Mouse (Mus musculus) midbrain, embryonic 10.5 days (tissue): ENCODE data around the gene Ubxn6. TPM values are rescaled to one million over a fixed set of nuclear protein-coding genes. Genes with fewer than 3 reads are reported as not detected.
"Not testable (repeated sequence)": the region's sequence is repeated elsewhere in the genome, so short reads cannot be mapped to it uniquely, and the experiment has no call there.

Experiments
- DNase-seq: peaks from one replicate; pipeline ENCODE4 v3.0.0-alpha.2; 2017; ENCODE audit warnings: low spot score
- H3K27ac ChIP-seq: fragments of 300-500 bp; sonication (generic); replicated peaks from 2 replicates; pipeline ENCODE4 v1.5.1; 2016; ENCODE audit warnings: mild to moderate bottlenecking
- H3K27me3 ChIP-seq: fragments of 300-500 bp; sonication (generic); 2 replicates; pipeline ENCODE4 v1.6.1; 2016; ENCODE audit warnings: low read depth, mild to moderate bottlenecking; ENCODE audit not compliant: poor library complexity, severe bottlenecking
- H3K36me3 ChIP-seq: fragments of 300-500 bp; sonication (generic); 2 replicates; pipeline ENCODE4 v1.6.1; 2016; ENCODE audit warnings: mild to moderate bottlenecking, moderate library complexity
- H3K4me1 ChIP-seq: fragments of 300-500 bp; sonication (generic); 2 replicates; pipeline ENCODE4 v1.6.1; 2016
- H3K4me3 ChIP-seq: fragments of 300-500 bp; sonication (generic); 2 replicates; pipeline ENCODE4 v1.5.1; 2016; ENCODE audit warnings: mild to moderate bottlenecking, moderate library complexity
- H3K9me3 ChIP-seq: fragments of 300-500 bp; sonication (generic); replicated peaks from 2 replicates; pipeline ENCODE4 v1.6.1; 2016; ENCODE audit warnings: mild to moderate bottlenecking
- WGBS: fragments of 180-500 bp; shearing (Covaris S2); methylation state at CpG from one replicate; pipeline ENCODE4 v1.1.7; 2016; 5-methylcytosine and 5-hydroxymethylcytosine counted together
- polyA plus RNA-seq: library from polyadenylated mRNA; unstranded; fragments of >200 nt; fragmentation: Nextera tagmentation; extraction: Ambion mirVana; gene quantifications from 2 replicates; pipeline ENCODE4 v1.2.1, GENCODE M21; 2016

Gene Ubxn6
- polyA plus RNA-seq, 1 experiment from 2014 or later: 35.7 TPM

DNA sequence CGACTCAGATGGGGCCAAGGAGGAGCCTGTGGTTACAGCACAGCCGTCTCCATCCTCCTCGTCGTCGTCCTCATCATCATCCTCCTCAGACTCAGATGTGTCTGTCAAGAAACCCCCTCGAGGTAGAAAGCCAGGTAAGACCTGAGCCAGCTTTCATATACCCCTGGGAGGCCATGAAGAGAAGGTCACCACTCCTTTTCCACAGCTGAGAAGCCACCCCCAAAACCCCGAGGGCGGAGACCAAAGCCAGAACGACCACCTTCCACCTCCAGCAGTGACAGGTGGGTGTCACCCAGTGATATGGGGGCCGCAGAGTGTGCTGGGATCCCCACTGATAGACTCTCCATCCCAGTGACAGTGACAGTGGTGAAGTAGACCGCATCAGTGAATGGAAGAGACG, 22.1 kb upstream of the Ubxn6 start:
- peaks cover 92% of the 10 kb centered on the region for H3K36me3 ChIP-seq
- H3K27me3 ChIP-seq: no peaks in the 10 kb centered on the region
- no peak overlapping the region for H3K27ac ChIP-seq
- DNase-seq: no peak
- H3K9me3 ChIP-seq: no peaks in the 10 kb centered on the region
- 92% methylated on average over 12 of the region's 12 CpGs for WGBS
- no peak overlapping the region for H3K4me3 ChIP-seq
- H3K4me1 ChIP-seq: no peaks in the 10 kb centered on the region

DNA sequence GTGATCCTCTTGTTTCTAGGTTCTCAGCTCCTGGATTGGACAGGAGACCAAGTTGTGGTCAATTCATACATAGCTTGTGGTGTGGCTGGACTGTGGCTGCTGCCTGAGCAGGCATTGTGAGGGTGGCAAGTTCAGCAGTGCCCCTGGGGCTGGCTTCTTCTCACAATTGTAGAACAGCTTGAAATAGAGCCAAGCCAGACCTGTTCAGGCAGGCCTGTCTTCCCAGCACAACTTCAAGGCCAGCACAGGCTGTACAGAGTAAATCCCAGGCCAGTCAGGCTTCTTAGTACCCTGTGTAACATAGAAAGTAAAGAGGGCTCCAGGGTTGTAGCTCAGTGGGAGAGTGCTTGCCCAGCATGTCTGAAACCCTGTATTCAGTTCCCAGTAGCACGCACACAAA, 18.0 kb upstream of the Ubxn6 start:
- no peak for DNase-seq
- 91% methylated on average over 1 of the region's 1 CpGs for WGBS
- no peak overlapping the region for H3K27ac ChIP-seq
- H3K9me3 ChIP-seq: no peaks in the 10 kb centered on the region
- H3K27me3 ChIP-seq: no peaks in the 10 kb centered on the region
- H3K4me3 ChIP-seq: no peak overlapping the region
- no peaks in the 10 kb centered on the region for H3K4me1 ChIP-seq
- peaks cover 87% of the 10 kb centered on the region for H3K36me3 ChIP-seq

DNA sequence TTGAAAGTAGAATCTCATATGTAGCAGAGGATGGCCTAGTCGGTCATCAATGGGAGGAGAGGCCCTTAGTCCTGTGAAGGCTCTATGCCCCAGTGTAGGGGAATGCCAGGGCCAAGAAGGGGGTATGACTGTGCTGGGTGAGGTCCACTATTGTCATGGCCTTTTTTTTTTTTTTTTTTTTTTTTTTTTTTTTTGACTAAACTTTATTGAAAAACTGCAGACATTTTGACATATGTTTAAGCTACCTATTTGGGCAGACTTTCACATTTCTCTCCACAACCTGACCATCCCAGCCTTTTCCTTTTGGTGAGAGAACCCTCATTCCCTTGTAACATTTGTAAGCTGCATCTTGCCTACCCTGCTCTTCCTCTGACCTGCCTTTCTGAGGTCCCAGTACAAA, 17.5 kb upstream of the Ubxn6 start:
- no peak overlapping the region for H3K4me3 ChIP-seq
- WGBS: 93% methylated on average over 1 of the region's 1 CpGs
- no peak for DNase-seq
- H3K4me1 ChIP-seq: no peaks in the 10 kb centered on the region
- no peaks in the 10 kb centered on the region for H3K27me3 ChIP-seq
- peaks cover 87% of the 10 kb centered on the region for H3K36me3 ChIP-seq
- no peak overlapping the region for H3K27ac ChIP-seq
- H3K9me3 ChIP-seq: no peaks in the 10 kb centered on the region

DNA sequence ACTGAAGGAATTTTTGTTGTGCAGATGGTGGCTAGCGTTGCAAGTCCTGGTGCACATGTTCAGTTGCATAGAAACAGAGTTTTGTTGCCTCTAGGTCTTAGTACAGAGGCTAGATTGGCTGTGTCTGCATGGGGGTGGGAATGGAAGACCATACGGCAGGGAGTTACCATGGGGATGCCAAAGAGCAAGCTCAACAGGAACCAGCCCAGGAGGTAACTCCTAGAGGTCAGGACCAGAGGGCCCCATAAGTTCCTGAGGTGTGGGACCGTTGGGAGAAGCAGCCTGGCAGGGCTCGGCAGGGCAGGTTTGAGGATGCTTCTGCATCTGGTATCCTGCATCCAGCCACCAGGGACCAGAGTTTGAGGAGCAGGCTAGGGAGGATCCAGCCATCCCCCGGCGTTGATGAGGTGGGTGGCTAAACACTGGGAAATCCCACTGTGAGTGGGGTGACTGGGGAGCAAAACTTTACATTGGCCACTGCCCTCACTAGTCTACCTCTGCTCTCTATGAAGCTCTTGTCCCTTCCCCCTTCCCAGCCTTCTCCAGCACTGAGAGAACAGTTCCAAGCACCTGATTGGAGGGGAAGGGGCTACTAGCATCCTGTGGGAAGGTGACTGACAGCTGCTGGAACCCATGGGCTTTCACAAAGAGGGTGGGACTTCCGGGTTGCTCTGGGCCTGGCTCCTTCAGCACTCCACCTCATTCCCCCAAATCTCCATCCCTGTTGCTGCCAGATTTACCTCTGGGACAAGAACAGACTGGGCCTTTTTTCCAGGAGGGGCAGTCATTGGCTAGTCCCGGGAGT, 6.2 kb upstream of the Ubxn6 start:
- peak overlapping the region; percentile 95 for H3K4me3 ChIP-seq
- H3K9me3 ChIP-seq: no peaks in the 10 kb centered on the region
- 8% methylated on average over 8 of the region's 8 CpGs for WGBS
- H3K27ac ChIP-seq: peak overlapping the region; percentile 89
- H3K36me3 ChIP-seq: peaks cover 39% of the 10 kb centered on the region
- H3K27me3 ChIP-seq: no peaks in the 10 kb centered on the region
- H3K4me1 ChIP-seq: peaks cover 33% of the 10 kb centered on the region
- DNase-seq: peak; percentile 85

DNA sequence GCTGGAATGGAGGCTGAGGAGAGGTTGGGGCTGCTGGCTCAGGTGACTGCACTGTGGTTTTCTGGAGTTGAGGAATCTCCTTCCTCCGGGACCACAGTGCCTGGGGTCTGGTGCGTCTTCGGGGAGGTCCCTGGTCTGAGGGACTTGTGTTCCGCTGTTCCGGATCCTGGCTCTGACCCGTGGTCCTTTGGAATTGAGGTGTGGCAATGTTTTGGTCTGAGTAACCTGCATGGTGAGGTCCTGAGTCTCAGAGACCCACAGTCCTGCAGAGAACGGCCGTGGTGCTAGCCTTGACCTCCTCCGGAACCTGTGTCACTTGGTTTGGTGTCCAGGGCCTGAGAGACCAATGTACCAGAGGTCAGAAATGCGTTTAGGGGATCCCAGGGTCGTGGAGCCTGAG, 5.1 kb upstream of the Ubxn6 start:
- WGBS: 3% methylated on average over 11 of the region's 11 CpGs
- peaks cover 41% of the 10 kb centered on the region for H3K4me1 ChIP-seq
- no peaks in the 10 kb centered on the region for H3K9me3 ChIP-seq
- peak overlapping the region; percentile 95 for H3K4me3 ChIP-seq
- H3K27me3 ChIP-seq: no peaks in the 10 kb centered on the region
- DNase-seq: no peak
- peaks cover 28% of the 10 kb centered on the region for H3K36me3 ChIP-seq
- peak overlapping the region; percentile 89 for H3K27ac ChIP-seq

DNA sequence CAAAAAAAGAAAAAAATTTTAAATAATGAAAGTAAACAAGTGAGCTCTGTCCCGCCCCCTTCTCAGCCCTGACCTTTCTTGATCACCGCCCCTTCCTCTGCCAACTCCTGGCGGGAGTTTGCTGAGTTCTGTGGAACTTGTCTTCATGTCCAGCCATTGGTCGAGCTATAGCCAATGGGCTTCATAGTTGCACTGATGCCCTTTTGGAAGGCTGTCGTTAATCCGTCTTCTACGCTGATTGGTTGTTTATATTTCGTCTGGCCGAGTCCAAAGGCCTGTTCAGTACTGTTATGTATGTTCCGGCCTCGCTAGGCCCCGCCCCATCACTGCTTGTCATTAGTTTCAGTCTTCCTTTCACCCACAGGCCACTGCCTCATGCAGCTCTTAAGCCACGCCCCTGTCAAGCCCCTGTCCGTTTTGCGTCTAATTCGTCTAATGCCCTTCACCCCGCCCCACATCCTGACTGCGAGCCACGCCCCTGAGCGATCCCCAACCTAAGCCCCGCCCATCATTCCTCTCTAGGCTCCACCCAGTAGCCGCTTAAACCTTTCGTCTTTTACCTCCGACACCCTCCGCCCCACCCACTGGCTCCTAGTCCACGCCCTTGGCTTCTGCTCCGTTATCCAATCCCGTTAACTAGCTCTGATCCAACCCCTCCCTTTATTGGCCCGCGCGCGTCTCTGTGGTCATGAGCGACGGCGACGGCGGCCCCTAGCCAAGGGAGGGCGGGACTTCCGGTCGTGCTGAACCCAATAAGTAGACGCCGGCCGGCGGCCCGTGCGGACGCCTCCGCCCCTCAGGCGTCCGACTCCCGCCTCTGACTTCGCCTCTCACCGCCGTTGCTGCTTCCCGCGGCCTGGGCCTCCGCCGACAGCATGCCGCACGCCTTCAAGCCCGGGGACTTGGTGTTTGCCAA, 4.3 kb upstream of the Ubxn6 start, which contains the start of gene Hdgfl2:
TSS of gene Hdgfl2 (plus strand) at position 755 of the 916 bp plus-strand sequence.
- Histone ChIP-seq H3K36me3 (peaks cover 20% of the 10 kb centered on the region), H3K4me3 (peak within 1 kb of the TSS; percentile 95), H3K27me3 (no peaks in the 10 kb centered on the region), H3K27ac (peak within 1 kb of the TSS; percentile 89), H3K4me1 (peaks cover 47% of the 10 kb centered on the region), H3K9me3 (no peaks in the 10 kb centered on the region)
- DNase-seq: peak; percentile 100
- under 1% methylated on average over 61 of the region's 61 CpGs for WGBS

DNA sequence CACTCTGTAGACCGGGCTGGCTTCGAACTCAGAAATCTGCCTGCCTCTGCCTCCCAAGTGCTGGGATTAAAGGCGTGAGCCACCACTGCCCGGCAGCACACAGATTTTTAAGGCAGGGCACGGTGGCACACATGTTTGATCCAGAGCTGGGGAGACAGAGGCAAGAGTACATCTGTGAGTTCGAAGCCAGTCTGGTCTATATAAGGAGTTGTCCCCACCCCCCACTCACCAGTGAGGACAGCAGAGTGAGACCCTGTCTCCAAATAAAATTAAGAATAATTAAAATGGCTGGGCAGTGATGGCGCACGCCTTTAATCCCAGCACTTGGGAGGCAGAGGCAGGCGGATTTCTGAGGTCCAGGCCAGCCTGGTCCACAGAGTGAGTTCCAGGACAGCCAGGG, 3.5 kb upstream of the Ubxn6 start:
- H3K27ac ChIP-seq: peak overlapping the region; percentile 68
- H3K4me1 ChIP-seq: peaks cover 54% of the 10 kb centered on the region

DNA sequence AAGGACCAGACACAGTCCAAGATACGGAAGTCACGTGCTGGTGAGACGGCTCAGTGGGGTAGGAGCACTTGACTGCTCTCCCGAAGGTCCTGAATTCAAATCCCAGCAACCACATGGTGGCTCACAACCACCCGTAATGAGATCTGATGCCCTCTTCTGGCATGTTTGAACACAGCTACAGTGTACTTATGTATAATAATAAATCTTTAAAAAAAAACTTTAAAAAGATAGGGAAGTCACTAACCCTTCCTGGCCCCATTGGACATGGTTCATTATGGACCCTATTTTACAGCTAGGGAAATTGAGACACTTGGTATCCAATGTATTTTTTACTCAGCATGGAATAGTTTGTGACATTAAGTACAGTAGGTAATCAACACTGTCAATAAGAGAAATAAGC, 2.7 kb upstream of the Ubxn6 start:
- Histone ChIP-seq H3K9me3 (no peaks in the 10 kb centered on the region), H3K4me1 (peaks cover 54% of the 10 kb centered on the region), H3K4me3 (no peak overlapping the region), H3K27me3 (no peaks in the 10 kb centered on the region), H3K36me3 (peaks cover 16% of the 10 kb centered on the region), H3K27ac (no peak overlapping the region)
- no peak for DNase-seq
- 93% methylated on average over 5 of the region's 5 CpGs for WGBS

More for the DNA sequence above, 3.5 kb upstream of the Ubxn6 start:
- WGBS: 65% methylated on average over 9 of the region's 9 CpGs
- peaks cover 16% of the 10 kb centered on the region for H3K36me3 ChIP-seq
- not testable (repeated sequence) for DNase-seq, H3K27me3 ChIP-seq, H3K9me3 ChIP-seq
- H3K4me3 ChIP-seq: peak overlapping the region; percentile 95

DNA sequence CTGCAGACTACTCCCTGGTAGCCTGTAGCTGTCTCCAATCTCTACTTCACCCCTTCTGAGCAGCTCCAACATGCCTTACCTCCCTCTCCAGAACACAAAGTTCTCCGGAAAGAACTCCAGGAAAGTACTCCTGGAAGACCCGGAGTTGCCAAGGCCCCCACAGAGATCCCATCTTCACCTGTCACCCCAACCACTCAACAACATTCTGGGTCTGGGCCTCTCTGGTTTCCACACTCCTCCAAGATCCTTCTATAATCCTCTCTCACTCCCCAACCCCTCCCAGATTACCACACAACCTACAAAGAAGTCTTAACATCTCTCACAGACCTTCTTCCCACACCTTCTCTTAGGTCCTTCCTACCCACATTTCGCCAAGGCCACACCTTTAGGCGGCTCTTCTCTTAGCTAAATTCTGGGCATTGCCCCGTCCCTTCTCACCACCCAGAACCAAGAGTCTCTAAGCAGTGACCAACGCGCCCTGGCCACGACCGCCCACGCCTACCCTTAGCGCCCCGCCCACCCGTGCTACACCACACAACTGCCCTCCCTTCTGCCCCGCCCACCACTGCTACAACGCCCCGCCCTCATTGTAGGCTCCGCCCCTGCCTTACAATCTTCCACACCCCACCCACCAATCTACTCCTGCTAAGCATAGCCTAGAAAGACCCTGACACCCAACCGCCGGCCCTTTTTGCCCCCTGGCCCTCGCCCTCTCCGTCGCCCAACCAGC, 566 bp downstream of the Ubxn6 start:
- Histone ChIP-seq H3K27ac (peak overlapping the region; percentile 89), H3K4me1 (peaks cover 27% of the 10 kb centered on the region), H3K27me3 (no peaks in the 10 kb centered on the region), H3K9me3 (no peaks in the 10 kb centered on the region), H3K4me3 (peak overlapping the region; percentile 68), H3K36me3 (peaks cover 41% of the 10 kb centered on the region)
- WGBS: 8% methylated on average over 22 of the region's 22 CpGs
- DNase-seq: peak; percentile 87

DNA sequence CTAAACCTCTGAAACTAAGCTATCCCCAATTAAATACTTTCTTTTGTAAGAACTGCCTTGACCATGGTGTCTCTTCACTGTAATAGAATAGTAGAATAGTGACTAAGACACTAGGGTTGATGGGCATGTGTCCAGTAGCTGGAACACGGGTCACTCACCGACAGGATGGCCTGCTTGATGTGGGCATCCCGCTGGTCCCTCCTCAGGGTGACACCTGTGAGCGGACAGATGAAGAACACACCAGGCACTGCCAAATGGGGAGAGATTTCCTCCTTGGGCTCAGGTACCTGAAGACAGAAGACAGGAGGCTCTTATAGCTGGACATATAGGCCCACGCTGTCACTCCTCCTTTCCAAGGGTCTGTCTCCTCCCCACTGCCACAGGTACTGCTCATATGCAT, 2.6 kb downstream of the Ubxn6 start:
- Histone ChIP-seq H3K27me3 (no peaks in the 10 kb centered on the region), H3K27ac (no peak overlapping the region), H3K9me3 (no peaks in the 10 kb centered on the region), H3K36me3 (peaks cover 62% of the 10 kb centered on the region), H3K4me3 (no peak overlapping the region), H3K4me1 (peaks cover 22% of the 10 kb centered on the region)
- DNase-seq: no peak
- WGBS: 93% methylated on average over 5 of the region's 5 CpGs

DNA sequence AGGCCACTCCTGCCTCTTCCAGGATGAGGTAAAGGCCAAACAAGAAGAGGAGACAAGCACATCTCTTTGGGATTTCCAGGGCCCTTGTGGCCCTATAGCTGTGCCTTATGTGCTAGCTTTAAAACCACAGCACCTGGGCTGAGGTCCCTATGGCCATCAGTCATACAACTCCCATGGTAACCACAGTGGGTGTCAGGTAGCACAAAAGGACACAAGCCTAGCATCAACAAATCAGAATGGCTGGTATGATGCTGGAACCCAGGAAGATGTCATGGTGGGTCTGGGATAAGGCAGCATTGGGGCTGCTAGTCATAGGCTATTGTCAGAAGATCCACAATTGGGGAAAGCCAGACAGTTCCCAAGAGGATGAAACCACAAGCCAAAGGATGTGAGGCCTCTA, 3.7 kb downstream of the Ubxn6 start:
- H3K27me3 ChIP-seq: no peaks in the 10 kb centered on the region
- no peak overlapping the region for H3K4me3 ChIP-seq
- DNase-seq: no peak
- H3K27ac ChIP-seq: no peak overlapping the region
- peaks cover 22% of the 10 kb centered on the region for H3K4me1 ChIP-seq
- H3K36me3 ChIP-seq: peaks cover 73% of the 10 kb centered on the region
- no peaks in the 10 kb centered on the region for H3K9me3 ChIP-seq

DNA sequence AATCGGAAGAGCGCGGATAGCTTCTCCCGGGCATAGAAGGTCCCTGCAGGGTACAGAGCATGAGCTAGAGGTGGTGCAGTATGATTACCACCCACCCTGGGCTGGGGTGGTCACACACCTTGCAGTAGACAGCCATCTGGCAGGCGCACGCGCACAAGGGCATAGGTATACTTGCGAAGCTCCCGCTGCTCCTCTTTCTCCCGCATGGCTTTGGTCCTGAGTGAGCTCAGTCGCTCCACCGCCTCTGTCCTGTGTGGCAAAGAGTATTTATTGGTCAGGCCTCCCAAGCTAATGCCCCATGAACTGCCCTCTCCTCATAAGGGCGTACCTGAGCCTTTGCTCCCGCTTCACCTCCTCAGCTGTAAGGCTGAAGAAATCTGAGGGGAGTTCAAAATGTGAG, 5.8 kb downstream of the Ubxn6 start:
- Histone ChIP-seq H3K4me3 (no peak overlapping the region), H3K36me3 (peaks cover 93% of the 10 kb centered on the region), H3K27me3 (no peaks in the 10 kb centered on the region), H3K9me3 (no peaks in the 10 kb centered on the region), H3K27ac (no peak overlapping the region), H3K4me1 (peaks cover 8% of the 10 kb centered on the region)
- WGBS: 96% methylated on average over 14 of the region's 14 CpGs
- no peak for DNase-seq
